Mouse (Mus musculus) limb, embryonic 10.5 days (tissue): ENCODE measurements around the gene Gm8897. TPM values are rescaled to one million over a fixed set of nuclear protein-coding genes. Genes with fewer than 3 reads are reported as not detected.
"Not testable (repeated sequence)": the region's sequence is repeated elsewhere in the genome, so short reads cannot be mapped to it uniquely, and the experiment has no call there.

Source experiments
- DNase-seq: peaks from one replicate; pipeline ENCODE4 v3.0.0-alpha.2; 2017; ENCODE audit warnings: low spot score
- H3K27ac ChIP-seq: fragments of 300-500 bp; sonication (generic); 2 replicates; pipeline ENCODE4 v1.5.1; 2016; ENCODE audit warnings: mild to moderate bottlenecking
- H3K27me3 ChIP-seq: fragments of 300-500 bp; sonication (generic); 2 replicates; pipeline ENCODE4 v1.6.1; 2016; ENCODE audit warnings: low read depth, mild to moderate bottlenecking; ENCODE audit not compliant: poor library complexity, severe bottlenecking
- H3K36me3 ChIP-seq: fragments of 300-500 bp; sonication (generic); 2 replicates; pipeline ENCODE4 v1.6.1; 2016; ENCODE audit warnings: mild to moderate bottlenecking, moderate library complexity
- H3K4me1 ChIP-seq: fragments of 300-500 bp; sonication (generic); 2 replicates; pipeline ENCODE4 v1.6.1; 2016
- H3K4me3 ChIP-seq: fragments of 300-500 bp; sonication (generic); 2 replicates; pipeline ENCODE4 v1.5.1; 2016; ENCODE audit warnings: mild to moderate bottlenecking, moderate library complexity
- H3K9me3 ChIP-seq: fragments of 300-500 bp; sonication (generic); replicated peaks from 2 replicates; pipeline ENCODE4 v1.6.1; 2016; ENCODE audit warnings: mild to moderate bottlenecking
- WGBS: fragments of 180-500 bp; shearing (Covaris S2); methylation state at CpG from one replicate; pipeline ENCODE4 v1.1.7; 2016; 5-methylcytosine and 5-hydroxymethylcytosine counted together
- polyA plus RNA-seq: library from polyadenylated mRNA; unstranded; fragments of >200 nt; fragmentation: Nextera tagmentation; extraction: Ambion mirVana; gene quantifications from 2 replicates; pipeline ENCODE4 v1.2.1, GENCODE M21; 2016

The Gm8897 gene
- polyA plus RNA-seq, result not detected in 2 replicates

- 65% methylated on average over 2 of the region's 2 CpGs for WGBS
- H3K9me3 ChIP-seq, H3K27me3 ChIP-seq, H3K27ac ChIP-seq, DNase-seq, H3K4me1 ChIP-seq, H3K4me3 ChIP-seq, H3K36me3 ChIP-seq: not testable (repeated sequence)
Observed at GRCm38 (mm10) chr5:11416118-11416517, at the start of gene Gm8897. Gene Gm8897, plus strand, starts transcription at chr5:11416418.

- not testable (repeated sequence) for H3K27me3 ChIP-seq, H3K4me3 ChIP-seq, DNase-seq, H3K36me3 ChIP-seq, H3K4me1 ChIP-seq, H3K9me3 ChIP-seq, H3K27ac ChIP-seq
- WGBS, result 67% methylated on average over 1 of the region's 1 CpGs
Observed at GRCm38 (mm10) chr5:11416691-11417090, 473 bp downstream of the Gm8897 start.

Other genes with a start within 250 kb of the Gm8897 start
- not detected in 2 replicates for gene Gm5861, start 233.3 kb upstream of the Gm8897 start, polyA plus RNA-seq
- gene Gm8890, start 160.4 kb upstream of the Gm8897 start, polyA plus RNA-seq, result not detected in 2 replicates
- not detected in 2 replicates for gene Speer1, start 74.9 kb upstream of the Gm8897 start, polyA plus RNA-seq
- not detected in 2 replicates for gene Gm8906, start 86.3 kb downstream of the Gm8897 start, polyA plus RNA-seq
- not detected in 2 replicates for gene Gm6460, start 178.5 kb downstream of the Gm8897 start, polyA plus RNA-seq